Mouse (Mus musculus): ENCODE results near the gene Ing3. TPM values are rescaled to one million over a fixed set of nuclear protein-coding genes. Genes with fewer than 3 reads are reported as not detected.
A peak's percentile ranks its signal among the peaks of the same experiment; 100 is the strongest.

Ing3 gene
- polyA plus RNA-seq, 1 experiment from 2014 or later, result 41.3 TPM

DNA sequence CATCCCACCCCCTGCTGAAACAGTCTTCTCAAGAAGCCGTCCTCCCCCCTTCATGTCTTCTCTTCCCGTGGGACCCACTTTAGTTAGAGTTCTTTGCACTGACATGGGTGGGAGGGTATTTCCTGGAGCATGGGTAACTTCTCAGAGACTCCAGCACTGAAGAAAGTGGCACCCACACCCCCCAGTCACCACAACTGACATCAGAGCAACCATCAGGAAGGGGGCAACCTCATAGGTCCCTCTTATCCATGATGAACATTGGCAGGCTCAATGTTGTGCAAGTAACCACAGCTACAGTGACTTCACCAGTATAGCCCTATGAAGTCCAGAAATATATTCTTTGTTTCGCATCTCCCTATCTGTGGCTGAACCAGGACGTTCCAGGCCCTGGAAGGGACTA is 6.1 kb downstream of the Ing3 start:
- no peak overlapping the region for H3K27ac ChIP-seq (ENCODE audit: low read depth)
- H3K4me3 ChIP-seq (ENCODE audit: low read depth, low read length), result no peak overlapping the region
- H3K9ac ChIP-seq (ENCODE audit: low read length), result no peak overlapping the region
- no peaks in the 10 kb centered on the region for H3K27me3 ChIP-seq (replicated peaks; ENCODE audit: control insufficient read depth, insufficient read depth, low read length)
- DNase-seq (ENCODE audit: low spot score), result no peak
- no peak overlapping the region for H3K4me2 ChIP-seq (ENCODE audit: low read length)
- peaks cover 2% of the 10 kb centered on the region; the same call in 1 of the 2 replicates for H3K4me1 ChIP-seq (replicated peaks; ENCODE audit: control insufficient read depth, insufficient read depth, low read length)
- ATAC-seq (replicated peaks; ENCODE audit: low FRiP score, low TSS enrichment, low read depth), result no peak
- H3K9me3 ChIP-seq (ENCODE audit: control insufficient read depth, low read length), result no peaks in the 10 kb centered on the region
- WGBS, result 90% methylated on average over 4 of the region's 4 CpGs
- peaks cover 62% of the 10 kb centered on the region for H3K36me3 ChIP-seq (ENCODE audit: control insufficient read depth, insufficient read depth, low read length)

DNA sequence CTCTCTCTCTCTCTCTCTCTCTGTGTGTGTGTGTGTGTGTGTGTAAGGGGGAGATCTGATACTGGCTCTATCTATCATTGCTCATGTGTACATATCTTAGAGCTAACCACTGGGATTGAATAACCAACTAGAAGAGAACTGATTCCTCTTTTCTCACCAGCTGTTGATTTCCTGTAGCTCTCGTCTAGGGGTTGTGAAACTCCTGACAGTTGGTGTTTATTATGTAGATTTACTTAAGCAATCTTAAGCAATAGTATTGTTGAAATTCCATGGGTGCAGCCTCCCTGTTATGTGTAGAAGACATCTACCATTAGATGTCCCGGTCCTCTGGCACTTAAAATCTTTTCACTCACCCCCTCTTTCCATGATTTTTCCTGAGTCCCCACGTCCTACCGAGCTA is 9.6 kb downstream of the Ing3 start:
- Histone ChIP-seq H3K4me2 (ENCODE audit: low read length) (no peak overlapping the region), H3K9ac (ENCODE audit: low read length) (no peak overlapping the region), H3K4me1 (replicated peaks; ENCODE audit: control insufficient read depth, insufficient read depth, low read length) (no peaks in the 10 kb centered on the region), H3K9me3 (ENCODE audit: control insufficient read depth, low read length) (no peaks in the 10 kb centered on the region), H3K36me3 (ENCODE audit: control insufficient read depth, insufficient read depth, low read length) (peaks cover 44% of the 10 kb centered on the region), H3K4me3 (ENCODE audit: low read depth, low read length) (no peak overlapping the region), H3K27me3 (replicated peaks; ENCODE audit: control insufficient read depth, insufficient read depth, low read length) (no peaks in the 10 kb centered on the region), H3K27ac (ENCODE audit: low read depth) (no peak overlapping the region)
- 80% methylated on average over 4 of the region's 4 CpGs for WGBS
- DNase-seq (ENCODE audit: low spot score) (no peak), ATAC-seq (replicated peaks; ENCODE audit: low FRiP score, low TSS enrichment, low read depth) (no peak)

DNA sequence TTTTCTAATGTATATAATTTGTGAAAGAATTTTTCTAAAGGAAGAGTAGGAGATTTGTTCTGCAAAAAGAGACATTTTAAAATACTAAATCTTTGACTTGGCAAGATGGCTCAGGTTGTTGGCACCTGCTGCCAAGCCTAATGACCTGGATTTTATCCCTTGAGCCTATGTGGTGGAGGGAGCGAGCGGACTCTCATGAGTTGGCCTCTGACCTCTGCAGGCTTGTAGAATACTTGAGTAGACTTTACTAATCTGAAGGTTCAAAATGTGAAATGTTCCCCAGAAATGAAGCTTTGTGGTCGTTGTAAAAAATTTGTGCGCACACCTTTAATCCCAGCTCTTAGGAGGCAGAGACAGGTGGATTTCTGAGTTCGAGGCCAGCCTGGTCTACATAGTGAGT is 10.5 kb downstream of the Ing3 start:
- Histone ChIP-seq H3K9me3 (ENCODE audit: control insufficient read depth, low read length) (no peaks in the 10 kb centered on the region), H3K9ac (ENCODE audit: low read length) (no peak overlapping the region), H3K4me1 (replicated peaks; ENCODE audit: control insufficient read depth, insufficient read depth, low read length) (no peaks in the 10 kb centered on the region), H3K27ac (ENCODE audit: low read depth) (no peak overlapping the region), H3K4me2 (ENCODE audit: low read length) (no peak overlapping the region), H3K4me3 (ENCODE audit: low read depth, low read length) (no peak overlapping the region), H3K36me3 (ENCODE audit: control insufficient read depth, insufficient read depth, low read length) (peaks cover 34% of the 10 kb centered on the region), H3K27me3 (replicated peaks; ENCODE audit: control insufficient read depth, insufficient read depth, low read length) (no peaks in the 10 kb centered on the region)
- 97% methylated on average over 5 of the region's 5 CpGs for WGBS
- ATAC-seq (replicated peaks; ENCODE audit: low FRiP score, low TSS enrichment, low read depth), result no peak
- DNase-seq (ENCODE audit: low spot score), result no peak

DNA sequence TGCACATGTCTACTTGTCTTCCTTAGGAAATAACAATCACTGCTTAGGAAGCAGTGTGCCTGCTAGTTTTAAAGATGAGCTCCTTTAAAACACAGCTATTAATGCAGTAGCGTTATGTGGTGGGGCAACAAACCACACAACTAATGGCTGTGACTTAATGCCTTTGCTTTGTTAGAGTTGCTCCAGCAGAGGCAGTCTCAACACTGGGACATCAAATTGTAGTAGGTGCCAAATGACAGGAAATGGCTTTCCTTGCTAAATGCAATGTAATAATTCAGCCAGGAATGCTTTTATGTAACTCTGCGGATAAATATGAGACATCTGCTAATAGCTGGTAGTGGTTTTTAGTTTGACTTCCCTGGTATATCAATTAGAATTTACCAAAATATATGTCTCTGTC is 28.2 kb downstream of the Ing3 start:
- H3K27ac ChIP-seq (ENCODE audit: low read depth), result no peak overlapping the region
- H3K4me1 ChIP-seq (replicated peaks; ENCODE audit: control insufficient read depth, insufficient read depth, low read length), result no peaks in the 10 kb centered on the region
- H3K9me3 ChIP-seq (ENCODE audit: control insufficient read depth, low read length), result no peaks in the 10 kb centered on the region
- ATAC-seq (replicated peaks; ENCODE audit: low FRiP score, low TSS enrichment, low read depth) (no peak), DNase-seq (ENCODE audit: low spot score) (no peak)
- no peak overlapping the region for H3K9ac ChIP-seq (ENCODE audit: low read length)
- H3K4me2 ChIP-seq (ENCODE audit: low read length), result no peak overlapping the region
- 77% methylated on average over 2 of the region's 2 CpGs for WGBS
- H3K4me3 ChIP-seq (ENCODE audit: low read depth, low read length), result no peak overlapping the region
- H3K36me3 ChIP-seq (ENCODE audit: control insufficient read depth, insufficient read depth, low read length), result peaks cover 31% of the 10 kb centered on the region
- no peaks in the 10 kb centered on the region for H3K27me3 ChIP-seq (replicated peaks; ENCODE audit: control insufficient read depth, insufficient read depth, low read length)

DNA sequence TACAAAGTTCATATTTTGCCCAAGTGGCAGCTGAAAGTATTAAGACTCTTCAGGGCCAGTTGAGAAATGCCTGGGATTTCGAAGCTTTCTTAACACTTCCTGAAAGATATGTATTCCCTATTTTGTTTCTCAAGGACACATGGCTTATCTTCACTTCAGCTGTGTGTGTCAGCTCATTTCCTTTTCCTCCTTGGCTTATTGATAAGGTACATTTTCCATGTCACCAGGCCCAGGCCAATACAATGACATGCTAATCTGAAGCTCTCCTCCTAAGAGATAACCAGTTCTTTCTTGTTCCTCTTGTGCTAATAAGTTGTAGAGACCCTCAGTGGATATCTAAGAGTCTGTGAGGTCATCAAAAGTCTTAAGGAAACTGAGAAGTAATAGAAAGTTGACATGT is 31.7 kb downstream of the Ing3 start:
- H3K4me3 ChIP-seq (ENCODE audit: low read depth, low read length), result no peak overlapping the region
- no peak overlapping the region for H3K4me2 ChIP-seq (ENCODE audit: low read length)
- DNase-seq (ENCODE audit: low spot score) (no peak), ATAC-seq (replicated peaks; ENCODE audit: low FRiP score, low TSS enrichment, low read depth) (no peak)
- no peaks in the 10 kb centered on the region for H3K9me3 ChIP-seq (ENCODE audit: control insufficient read depth, low read length)
- no peak overlapping the region for H3K27ac ChIP-seq (ENCODE audit: low read depth)
- WGBS, result 81% methylated on average over 1 of the region's 1 CpGs
- H3K36me3 ChIP-seq (ENCODE audit: control insufficient read depth, insufficient read depth, low read length), result no peaks in the 10 kb centered on the region
- H3K9ac ChIP-seq (ENCODE audit: low read length), result no peak overlapping the region
- H3K27me3 ChIP-seq (replicated peaks; ENCODE audit: control insufficient read depth, insufficient read depth, low read length), result no peaks in the 10 kb centered on the region
- H3K4me1 ChIP-seq (replicated peaks; ENCODE audit: control insufficient read depth, insufficient read depth, low read length), result no peaks in the 10 kb centered on the region

DNA sequence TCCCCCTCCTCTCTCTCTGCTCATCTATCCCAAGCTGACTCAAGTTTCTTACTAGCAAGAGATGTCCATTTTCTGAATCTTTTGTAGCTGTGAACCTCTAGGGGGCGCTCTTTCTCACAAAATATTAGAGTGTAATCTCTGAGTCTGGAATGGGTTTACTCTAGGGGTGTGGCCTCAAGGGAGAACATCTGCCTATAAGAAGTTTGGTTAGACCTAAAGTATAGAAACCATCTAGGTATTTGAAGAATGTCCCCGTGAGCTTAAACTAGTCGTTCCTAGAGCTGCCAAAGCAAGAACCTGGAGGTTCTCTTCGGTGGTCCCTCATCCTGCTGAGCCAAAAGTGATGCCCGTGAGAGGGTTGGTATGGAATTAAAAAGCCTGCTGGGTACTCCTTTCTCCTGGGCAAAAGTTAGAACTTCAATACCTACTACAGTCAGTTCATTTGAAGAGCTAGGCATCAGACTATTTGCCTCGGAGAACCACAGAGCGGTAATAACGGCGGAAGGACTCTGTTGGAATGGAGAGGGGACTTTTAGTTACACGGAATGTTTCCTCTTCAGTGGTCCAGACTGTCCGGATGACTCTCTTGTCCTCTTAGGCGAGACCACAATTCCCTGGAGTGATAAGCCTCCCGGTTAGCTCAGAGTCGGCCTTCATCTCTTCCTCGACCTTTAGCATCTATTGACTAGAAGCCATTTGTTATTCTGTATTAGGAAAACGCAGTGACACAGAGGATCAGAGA is 35.8 kb downstream of the Ing3 start:
- peak; percentile 76 for ATAC-seq (replicated peaks; ENCODE audit: low FRiP score, low TSS enrichment, low read depth)
- peak; percentile 72 for DNase-seq (ENCODE audit: low spot score)
- no peaks in the 10 kb centered on the region for H3K9me3 ChIP-seq (ENCODE audit: control insufficient read depth, low read length)
- peak overlapping the region; percentile 59 for H3K9ac ChIP-seq (ENCODE audit: low read length)
- peak overlapping the region; percentile 53 for H3K4me3 ChIP-seq (ENCODE audit: low read depth, low read length)
- H3K4me2 ChIP-seq (ENCODE audit: low read length), result peak overlapping the region; percentile 92
- H3K27me3 ChIP-seq (replicated peaks; ENCODE audit: control insufficient read depth, insufficient read depth, low read length), result no peaks in the 10 kb centered on the region
- H3K36me3 ChIP-seq (ENCODE audit: control insufficient read depth, insufficient read depth, low read length), result no peaks in the 10 kb centered on the region
- H3K27ac ChIP-seq (ENCODE audit: low read depth), result peak overlapping the region; percentile 69; the same call in 1 of the 2 replicates
- 7% methylated on average over 16 of the region's 16 CpGs for WGBS
- H3K4me1 ChIP-seq (replicated peaks; ENCODE audit: control insufficient read depth, insufficient read depth, low read length), result no peaks in the 10 kb centered on the region

DNA sequence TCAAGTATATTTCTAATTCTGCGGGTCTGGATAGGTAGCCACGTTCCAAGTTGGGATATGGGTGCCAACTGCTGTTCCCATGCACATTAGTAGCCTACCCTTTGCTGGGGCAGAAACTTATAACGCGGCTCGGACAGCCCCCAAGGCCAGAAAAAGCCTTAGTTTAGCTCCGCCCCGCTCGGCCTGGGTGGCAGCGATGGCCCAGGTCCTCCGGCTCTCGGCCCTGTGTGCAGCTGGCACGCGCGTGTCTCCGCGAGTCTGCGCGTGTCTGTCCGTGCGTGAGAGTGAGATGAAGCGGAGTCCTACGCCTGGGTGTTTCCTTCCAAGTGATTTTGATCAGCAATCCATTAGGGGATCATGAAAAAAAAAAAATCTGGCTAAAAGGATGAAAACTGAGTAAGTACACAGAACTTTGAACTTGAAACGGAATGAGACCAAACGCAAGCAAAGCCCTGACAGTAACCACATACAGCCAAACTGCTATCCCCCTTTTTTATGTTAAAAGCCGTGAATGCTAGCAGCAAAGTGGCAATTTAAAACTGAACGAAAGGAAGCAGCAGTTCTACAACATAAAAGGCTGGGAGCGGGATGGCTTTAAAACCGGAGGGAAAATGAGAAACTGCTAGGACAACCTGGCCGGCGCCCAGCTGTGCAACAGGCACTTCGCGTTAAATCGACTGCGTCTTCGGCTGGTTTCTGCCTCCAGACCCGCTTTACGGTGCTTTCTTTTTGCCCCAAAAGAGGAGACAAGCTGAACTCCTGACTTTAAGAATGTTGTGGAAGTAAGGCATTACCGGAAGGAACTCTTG is 36.6 kb downstream of the Ing3 start, which contains the start of gene Cped1:
Cped1 (plus strand) TSS at position 185 of the 809 bp plus-strand sequence.
- Histone ChIP-seq H3K9ac (ENCODE audit: low read length) (peak within 1 kb of the TSS; percentile 59), H3K4me1 (replicated peaks; ENCODE audit: control insufficient read depth, insufficient read depth, low read length) (no peaks in the 10 kb centered on the region), H3K27ac (ENCODE audit: low read depth) (peak within 1 kb of the TSS; percentile 69), H3K4me3 (ENCODE audit: low read depth, low read length) (peak within 1 kb of the TSS; percentile 53), H3K9me3 (ENCODE audit: control insufficient read depth, low read length) (no peaks in the 10 kb centered on the region), H3K27me3 (replicated peaks; ENCODE audit: control insufficient read depth, insufficient read depth, low read length) (no peaks in the 10 kb centered on the region), H3K4me2 (ENCODE audit: low read length) (peak within 1 kb of the TSS; percentile 92), H3K36me3 (ENCODE audit: control insufficient read depth, insufficient read depth, low read length) (no peaks in the 10 kb centered on the region)
- DNase-seq (ENCODE audit: low spot score), result peak; percentile 85
- ATAC-seq (replicated peaks; ENCODE audit: low FRiP score, low TSS enrichment, low read depth), result peak; percentile 61
- WGBS, result 1% methylated on average over 38 of the region's 38 CpGs

DNA sequence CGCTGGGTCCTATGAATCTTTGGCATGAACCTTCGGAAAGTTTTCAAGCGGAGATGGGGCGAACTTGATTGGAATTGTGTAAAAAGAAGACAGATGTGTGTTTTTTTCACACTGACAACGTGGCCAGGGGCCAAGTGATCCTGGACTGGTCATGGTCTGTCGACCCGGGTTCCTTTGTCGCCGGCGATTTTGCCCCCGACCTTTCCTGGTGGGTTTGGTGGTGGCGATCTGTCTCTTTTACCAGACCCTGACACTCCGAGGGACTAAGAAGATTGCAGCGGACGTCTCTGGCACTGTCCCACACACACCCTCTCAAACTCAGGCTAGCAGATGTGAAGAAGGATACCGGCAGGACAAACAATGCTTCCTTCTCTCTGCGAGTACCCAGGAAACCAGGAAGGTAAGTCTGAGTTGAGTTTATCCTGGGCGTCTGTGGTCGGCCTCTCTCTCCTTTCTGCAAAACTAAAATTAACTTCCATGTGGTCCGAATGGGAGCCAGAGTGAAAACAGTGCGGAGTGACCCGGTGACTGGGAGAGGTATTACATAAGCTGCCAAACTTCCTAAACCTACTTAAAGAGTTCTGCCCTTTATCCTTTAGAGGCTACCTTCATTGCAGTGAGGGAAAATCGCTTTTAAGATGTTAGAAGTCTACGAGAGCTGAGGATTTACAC is 37.4 kb downstream of the Ing3 start:
- Histone ChIP-seq H3K4me1 (replicated peaks; ENCODE audit: control insufficient read depth, insufficient read depth, low read length) (no peaks in the 10 kb centered on the region), H3K4me2 (ENCODE audit: low read length) (peak overlapping the region; percentile 92), H3K27me3 (replicated peaks; ENCODE audit: control insufficient read depth, insufficient read depth, low read length) (no peaks in the 10 kb centered on the region), H3K9ac (ENCODE audit: low read length) (peak overlapping the region; percentile 59), H3K4me3 (ENCODE audit: low read depth, low read length) (peak overlapping the region; percentile 53), H3K9me3 (ENCODE audit: control insufficient read depth, low read length) (no peaks in the 10 kb centered on the region), H3K36me3 (ENCODE audit: control insufficient read depth, insufficient read depth, low read length) (no peaks in the 10 kb centered on the region), H3K27ac (ENCODE audit: low read depth) (peak overlapping the region; percentile 69)
- DNase-seq (ENCODE audit: low spot score), result peak; percentile 72
- ATAC-seq (replicated peaks; ENCODE audit: low FRiP score, low TSS enrichment, low read depth), result no peak; the same call in 1 of the 2 replicates
- 6% methylated on average over 24 of the region's 24 CpGs for WGBS

Measured in intestine, embryonic 14.5 days (tissue).